Mouse (Mus musculus) left cerebral cortex, postnatal 14 days (tissue): ENCODE measurements at regions not wholly inside any gene's neighbourhood (a gene's known extent, or its start where the extent isn't known, plus 50 kb on each side); places are given as distances from the start of the nearest gene placed in this dataset.

Source experiments
- DNase-seq, 2 experiments: peaks; one replicate each; pipeline ENCODE4 v3.0.0; 2021 to 2022; ENCODE audit warnings: low spot score in 2 of 2, mixed read lengths in 1 of 2
- intact Hi-C: fragments of 180-260 bp; cut with DNase I; formaldehyde crosslinking; loops from one replicate; pipeline ENCODE4 v1.15.1; 2025

DNA sequence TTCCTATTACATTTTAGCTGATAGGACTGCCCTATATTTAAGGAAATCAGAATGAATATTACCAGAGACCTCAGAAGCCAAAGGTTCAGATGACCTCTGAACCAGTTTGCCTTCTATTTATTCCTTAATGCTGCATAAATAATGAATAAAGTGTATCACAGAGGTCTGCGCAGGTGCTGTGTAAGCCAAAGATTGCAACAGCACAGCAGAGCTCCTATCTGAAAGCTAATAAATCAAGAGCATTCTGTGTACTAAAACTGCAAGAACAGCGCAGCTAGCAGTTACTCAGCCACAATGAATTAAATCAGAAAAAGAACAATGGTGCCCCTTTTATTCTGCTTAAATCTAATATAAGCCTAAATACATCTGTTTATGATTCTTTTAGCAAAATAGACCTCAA is 1208.5 kb downstream of the Rapgef2 start:
- no peak for DNase-seq

DNA sequence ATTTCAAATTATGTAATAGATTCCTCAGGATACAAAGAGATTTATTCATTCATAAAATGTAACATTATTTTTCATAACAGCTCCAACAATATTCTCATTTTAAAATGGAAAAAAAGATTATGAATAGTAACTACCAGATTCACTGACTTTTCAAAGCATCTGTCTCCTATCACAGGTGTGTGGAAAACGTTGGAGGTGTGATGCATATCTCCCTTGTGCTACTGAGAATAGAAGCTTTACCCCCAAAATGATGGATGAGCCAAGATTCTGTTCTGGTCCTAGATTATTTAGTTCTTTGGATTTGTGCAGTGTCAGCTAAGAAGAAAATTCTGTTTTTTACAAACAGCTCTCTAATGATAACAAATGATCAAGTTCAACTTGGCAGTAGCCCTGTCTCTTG is 1209.0 kb downstream of the Rapgef2 start:
- DNase-seq: no peak
- intact Hi-C loops: no loop called here

More for the DNA sequence above, 1208.5 kb downstream of the Rapgef2 start:
- intact Hi-C loops: no loop called here

DNA sequence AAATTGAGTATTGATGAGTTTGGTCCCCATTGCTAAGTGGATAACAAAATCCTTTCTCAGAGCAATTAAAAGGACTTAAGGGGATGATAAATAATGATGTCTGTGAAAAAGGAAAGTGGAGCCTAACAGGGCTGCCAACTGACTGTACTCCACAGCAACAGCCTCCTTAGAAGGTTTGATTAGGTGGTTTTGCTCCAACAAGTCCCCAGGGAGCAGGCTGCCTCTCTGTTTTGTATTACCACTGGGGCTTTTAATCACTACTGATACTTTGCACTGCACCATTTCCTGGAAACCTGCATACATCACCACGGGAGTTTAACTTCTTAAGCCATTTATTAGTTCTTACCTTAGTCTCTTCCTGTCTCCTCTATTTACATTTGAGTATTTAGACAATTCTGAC is 1213.3 kb downstream of the Rapgef2 start:
- no peak for DNase-seq
- intact Hi-C loops: no loop called here

- intact Hi-C loops: no loop called here
- no peak for DNase-seq
Measured at GRCm38 (mm10) chr3:78067113-78067639, 1219.1 kb downstream of the Rapgef2 start.

DNA sequence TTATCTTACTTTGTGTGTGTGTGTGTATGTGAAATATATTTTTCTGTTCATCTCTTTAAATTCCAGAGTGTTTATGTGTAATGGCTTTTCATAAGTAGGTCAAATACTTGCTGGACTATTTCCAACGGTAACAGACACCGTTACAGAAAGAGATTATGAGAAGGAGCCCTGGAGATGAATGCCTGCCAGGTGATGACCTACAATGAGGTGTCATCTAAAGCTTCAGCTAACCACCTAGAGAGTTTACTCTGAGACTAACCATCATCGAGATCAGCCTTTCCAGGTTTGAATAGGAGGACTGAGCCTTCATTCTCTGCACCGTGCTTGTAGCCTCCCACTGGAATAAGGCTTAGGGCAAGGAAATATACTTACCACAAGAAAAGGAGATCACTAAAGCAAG is 1220.0 kb downstream of the Rapgef2 start:
- no peak for DNase-seq

GRCm38 (mm10) chr3:78062549-78062948 is 1223.8 kb downstream of the Rapgef2 start:
- no peak for DNase-seq
- intact Hi-C loops: no loop called here

More for the DNA sequence above, 1220.0 kb downstream of the Rapgef2 start:
- intact Hi-C loops: no loop called here

- intact Hi-C loops: no loop called here
- DNase-seq: peak in 1 of 2 experiments; percentile 4
Measured at GRCm38 (mm10) chr3:78059826-78060591, 1226.3 kb downstream of the Rapgef2 start.
